Mouse (Mus musculus) lung, embryonic 15.5 days (tissue): ENCODE results near the gene Gpr179. TPM values are rescaled to one million over a fixed set of nuclear protein-coding genes. Genes with fewer than 3 reads are reported as not detected.
A peak's percentile ranks its signal among the peaks of the same experiment; 100 is the strongest.

Experiments used
- ATAC-seq: fragments of 200-750 bp; cut with Nextera tagmentation; 2 replicates; pipeline ENCODE4 v1.8.0; 2017; ENCODE audit warnings: moderate number of reproducible peaks, borderline replicate concordance; ENCODE audit not compliant: low FRiP score, low TSS enrichment; ENCODE audit errors: extremely low read depth
- H3K27ac ChIP-seq: fragments of 300-500 bp; sonication (generic); 2 replicates; pipeline ENCODE4 v1.5.1; 2015; ENCODE audit warnings: moderate library complexity, mild to moderate bottlenecking, inconsistent platforms
- H3K27me3 ChIP-seq: fragments of 300-500 bp; sonication (generic); 2 replicates; pipeline ENCODE4 v1.6.1; 2015; ENCODE audit warnings: inconsistent platforms
- H3K36me3 ChIP-seq: fragments of 300-500 bp; sonication (generic); 2 replicates; pipeline ENCODE4 v1.6.1; 2015; ENCODE audit warnings: inconsistent platforms
- H3K4me1 ChIP-seq: fragments of 300-500 bp; sonication (generic); 2 replicates; pipeline ENCODE4 v1.6.1; 2015; ENCODE audit warnings: inconsistent platforms
- H3K4me2 ChIP-seq: fragments of 300-500 bp; sonication (generic); 2 replicates; pipeline ENCODE4 v1.6.1; 2015; ENCODE audit warnings: inconsistent platforms, mild to moderate bottlenecking, moderate library complexity
- H3K4me3 ChIP-seq: fragments of 300-500 bp; sonication (generic); 2 replicates; pipeline ENCODE4 v1.5.1; 2015; ENCODE audit warnings: mild to moderate bottlenecking, inconsistent platforms
- H3K9ac ChIP-seq: fragments of 300-500 bp; sonication (generic); 2 replicates; pipeline ENCODE4 v1.6.1; 2015; ENCODE audit warnings: inconsistent platforms
- H3K9me3 ChIP-seq: fragments of 300-500 bp; sonication (generic); 2 replicates; pipeline ENCODE4 v1.6.1; 2016; ENCODE audit warnings: inconsistent platforms
- WGBS: fragments of 180-500 bp; shearing (Covaris S2); methylation state at CpG from one replicate; pipeline ENCODE4 v1.1.7; 2015; 5-methylcytosine and 5-hydroxymethylcytosine counted together
- polyA plus RNA-seq: library from polyadenylated mRNA; unstranded; fragments of >200 nt; fragmentation: Nextera tagmentation; extraction: Ambion mirVana; gene quantifications from 2 replicates; pipeline ENCODE4 v1.2.1, GENCODE M21; 2015

The Gpr179 gene
- 0.07 and 0.16 TPM in 2 replicates for polyA plus RNA-seq

DNA sequence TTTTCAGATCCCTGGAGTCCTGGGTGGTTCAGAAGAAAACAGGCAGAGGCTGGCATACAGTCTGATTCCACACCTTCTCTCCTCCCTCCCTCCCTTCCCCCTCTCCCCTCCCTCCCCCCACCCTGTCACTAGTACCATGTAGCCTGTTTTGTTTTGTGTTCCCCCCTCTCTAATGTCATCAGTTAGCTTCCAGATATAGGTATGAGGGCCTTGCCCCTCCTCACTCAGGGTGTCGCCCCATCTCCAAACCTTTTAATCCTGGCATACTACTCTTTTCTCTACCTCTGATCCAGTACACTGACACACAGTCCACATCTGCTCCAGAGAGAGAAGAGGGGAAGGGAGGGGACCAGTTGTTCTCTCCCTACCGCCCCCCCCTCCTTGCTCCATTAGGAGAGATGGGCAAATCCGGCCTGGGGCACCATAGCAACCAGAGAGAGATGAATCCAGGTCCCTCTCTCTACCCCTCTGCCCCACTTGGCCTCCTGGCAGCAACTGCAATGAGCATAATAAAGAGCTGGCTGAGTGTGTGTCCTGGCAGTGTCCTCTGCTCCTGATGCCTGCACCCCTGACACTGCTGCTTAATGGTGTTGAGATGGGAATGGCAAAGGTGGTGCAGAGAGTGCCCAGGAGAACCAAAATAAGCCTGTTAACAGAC, at the start of gene Gpr179:
TSS of gene Gpr179 (minus strand) at position 51 of the 658 bp plus-strand sequence.
- Histone ChIP-seq H3K4me1 (peaks cover 8% of the 10 kb centered on the region), H3K36me3 (no peaks in the 10 kb centered on the region), H3K9ac (no peak within 1 kb of the TSS), H3K4me2 (no peak within 1 kb of the TSS), H3K9me3 (no peaks in the 10 kb centered on the region), H3K27me3 (no peaks in the 10 kb centered on the region), H3K27ac (no peak within 1 kb of the TSS), H3K4me3 (no peak within 1 kb of the TSS)
- no peak for ATAC-seq
- WGBS = 75% methylated on average over 3 of the region's 3 CpGs

DNA sequence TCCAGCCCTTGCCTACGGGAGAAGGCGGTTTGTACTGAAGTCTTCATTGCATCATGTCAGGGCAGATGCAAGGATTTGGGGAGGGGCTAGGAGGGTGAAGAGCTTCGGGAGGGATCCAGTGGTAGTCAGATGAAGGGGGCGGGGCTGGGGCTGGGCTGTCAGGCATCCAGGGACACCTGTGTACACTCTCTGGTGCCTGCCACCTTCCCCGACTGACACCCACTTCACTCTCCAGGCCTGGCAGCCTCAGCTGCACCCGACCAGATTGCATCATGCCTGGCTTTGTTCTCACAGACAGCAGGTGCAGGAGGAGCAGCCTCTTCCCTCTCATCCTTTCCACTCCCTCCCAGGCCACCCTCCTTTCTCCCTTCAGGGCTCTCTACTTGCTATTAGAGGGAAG, 49.2 kb upstream of the Gpr179 start:
- Histone ChIP-seq H3K36me3 (no peaks in the 10 kb centered on the region; the same call in 1 of the 2 replicates), H3K27ac (no peak overlapping the region), H3K9ac (no peak overlapping the region), H3K4me3 (no peak overlapping the region), H3K9me3 (no peaks in the 10 kb centered on the region), H3K4me2 (no peak overlapping the region), H3K4me1 (peaks cover 29% of the 10 kb centered on the region), H3K27me3 (peaks cover 8% of the 10 kb centered on the region; the same call in 1 of the 2 replicates)
- ATAC-seq = no peak
- WGBS = 14% methylated on average over 6 of the region's 6 CpGs

DNA sequence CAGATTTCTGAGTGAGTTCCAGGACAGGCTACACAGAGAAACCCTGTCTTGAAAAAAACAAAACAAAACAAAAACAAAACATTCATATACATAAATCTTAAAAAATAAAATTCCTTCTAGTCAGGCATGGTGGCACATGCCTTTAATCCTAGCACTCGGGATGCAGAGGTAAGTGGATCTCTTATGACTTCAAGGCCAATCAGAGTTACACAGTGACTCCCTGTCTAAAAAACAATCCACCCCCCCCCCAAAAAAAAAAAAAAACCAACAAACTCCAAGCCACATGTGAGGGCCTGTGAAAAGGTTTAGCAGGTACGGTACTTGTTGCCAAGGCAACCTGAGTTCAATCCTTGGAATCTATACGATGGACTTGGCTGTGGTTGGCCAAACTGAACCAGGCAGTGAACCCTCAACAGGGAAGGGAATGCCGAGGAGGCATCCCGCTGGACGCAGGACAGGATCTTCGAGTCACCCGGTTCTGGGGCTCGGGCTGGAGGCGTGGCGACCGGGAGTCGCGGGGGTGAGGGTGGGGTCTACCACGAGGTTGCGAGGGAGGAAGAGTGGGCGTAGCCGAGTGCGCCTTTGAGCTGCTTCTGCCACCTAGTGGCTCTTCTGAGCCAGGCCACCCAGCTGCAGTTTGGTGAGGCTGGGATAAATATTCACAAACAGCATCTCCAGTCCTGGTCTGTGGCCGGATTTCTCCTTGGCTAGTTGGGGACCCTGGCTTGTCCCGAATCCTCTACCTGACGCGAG, 48.3 kb upstream of the Gpr179 start:
- peaks cover 3% of the 10 kb centered on the region for H3K36me3 ChIP-seq
- H3K9me3 ChIP-seq = no peaks in the 10 kb centered on the region
- peak; percentile 69 for ATAC-seq
- no peak overlapping the region for H3K9ac ChIP-seq
- H3K4me3 ChIP-seq = peak overlapping the region; percentile 32
- H3K27ac ChIP-seq = no peak overlapping the region
- peak overlapping the region; percentile 69 for H3K4me2 ChIP-seq
- 3% methylated on average over 23 of the region's 23 CpGs for WGBS
- H3K27me3 ChIP-seq = no peaks in the 10 kb centered on the region; the same call in 1 of the 2 replicates
- H3K4me1 ChIP-seq = peaks cover 19% of the 10 kb centered on the region

DNA sequence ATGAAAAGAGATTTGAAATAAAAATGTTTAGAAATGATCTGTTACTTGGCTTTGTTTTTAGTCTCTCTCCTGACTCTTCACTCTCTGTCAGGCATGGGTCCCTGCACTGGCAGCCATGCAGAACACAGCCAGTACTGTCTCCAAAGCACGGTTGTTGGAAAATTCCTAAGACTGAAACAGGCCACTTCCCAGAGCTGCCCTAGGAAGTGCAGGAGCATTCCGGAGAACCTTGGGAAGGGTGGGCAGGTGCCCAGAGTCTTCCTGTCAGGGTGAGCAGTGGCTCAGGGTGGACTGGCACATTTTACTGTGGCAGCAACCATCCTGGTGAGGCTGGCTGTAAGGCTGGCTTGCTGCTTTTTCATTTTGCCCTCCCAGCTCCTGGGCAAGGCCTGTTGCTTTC, 46.6 kb upstream of the Gpr179 start:
- no peaks in the 10 kb centered on the region for H3K27me3 ChIP-seq
- 0 out of 2 replicates have a peak overlapping the region, but pooled peaks have one; percentile 10 for H3K27ac ChIP-seq
- 79% methylated on average over 2 of the region's 2 CpGs for WGBS
- no peak overlapping the region for H3K4me3 ChIP-seq
- H3K4me1 ChIP-seq = peaks cover 9% of the 10 kb centered on the region
- H3K4me2 ChIP-seq = no peak overlapping the region
- no peaks in the 10 kb centered on the region for H3K9me3 ChIP-seq
- no peak overlapping the region for H3K9ac ChIP-seq
- ATAC-seq = no peak
- H3K36me3 ChIP-seq = peaks cover 10% of the 10 kb centered on the region

DNA sequence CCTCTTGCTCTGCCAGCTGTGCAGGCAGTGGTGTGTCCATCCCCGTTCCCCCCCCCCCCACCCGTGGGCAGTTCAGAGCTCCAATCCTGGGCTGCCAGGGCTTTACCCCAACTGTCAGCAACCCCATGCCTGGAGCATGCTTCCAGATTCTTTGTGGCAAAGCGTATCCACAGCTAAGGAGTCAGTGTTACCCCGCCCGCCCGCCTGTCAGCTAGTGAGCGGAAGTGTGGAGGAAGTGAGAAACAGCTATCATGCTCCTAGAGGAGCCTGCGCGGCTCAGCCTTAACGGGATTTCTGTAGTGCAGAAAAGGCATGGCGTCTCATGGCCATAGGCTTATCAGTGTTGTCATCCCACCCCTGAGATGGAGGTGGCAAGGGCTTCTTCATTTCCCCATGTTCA, 42.3 kb upstream of the Gpr179 start:
- no peaks in the 10 kb centered on the region for H3K27me3 ChIP-seq
- no peak overlapping the region for H3K27ac ChIP-seq
- H3K9me3 ChIP-seq = no peaks in the 10 kb centered on the region
- H3K4me3 ChIP-seq = no peak overlapping the region
- 70% methylated on average over 11 of the region's 11 CpGs for whole genome bisulfite sequencing
- no peak overlapping the region for H3K4me2 ChIP-seq
- no peak overlapping the region for H3K9ac ChIP-seq
- H3K4me1 ChIP-seq = peaks cover 19% of the 10 kb centered on the region; the same call in 1 of the 2 replicates
- peaks cover 38% of the 10 kb centered on the region for H3K36me3 ChIP-seq
- ATAC-seq = no peak

DNA sequence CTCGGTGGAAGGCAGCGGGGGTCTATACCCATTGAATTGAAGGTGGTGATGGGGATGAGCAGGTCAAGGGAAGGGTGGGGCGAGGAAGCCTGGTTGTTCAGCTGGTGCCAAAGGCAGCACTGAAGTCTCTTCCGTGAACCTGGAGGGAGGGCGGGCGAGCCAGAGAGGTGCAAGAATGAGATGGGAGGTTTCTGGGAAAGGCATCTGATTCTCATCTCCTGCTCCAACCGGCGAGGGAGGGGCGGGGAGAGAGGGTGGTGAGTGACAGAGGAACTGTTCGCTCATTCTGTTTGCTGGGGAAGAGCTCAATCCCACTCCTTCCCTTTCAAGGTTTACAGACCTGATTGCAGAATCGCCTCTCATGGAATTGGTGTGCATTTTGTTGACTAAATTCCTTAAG, 41.8 kb upstream of the Gpr179 start:
- Histone ChIP-seq H3K4me3 (no peak overlapping the region), H3K27me3 (no peaks in the 10 kb centered on the region), H3K4me1 (peaks cover 19% of the 10 kb centered on the region; the same call in 1 of the 2 replicates), H3K4me2 (no peak overlapping the region), H3K9ac (no peak overlapping the region), H3K36me3 (peaks cover 43% of the 10 kb centered on the region), H3K27ac (no peak overlapping the region), H3K9me3 (no peaks in the 10 kb centered on the region)
- no peak for ATAC-seq
- 61% methylated on average over 11 of the region's 11 CpGs for WGBS

DNA sequence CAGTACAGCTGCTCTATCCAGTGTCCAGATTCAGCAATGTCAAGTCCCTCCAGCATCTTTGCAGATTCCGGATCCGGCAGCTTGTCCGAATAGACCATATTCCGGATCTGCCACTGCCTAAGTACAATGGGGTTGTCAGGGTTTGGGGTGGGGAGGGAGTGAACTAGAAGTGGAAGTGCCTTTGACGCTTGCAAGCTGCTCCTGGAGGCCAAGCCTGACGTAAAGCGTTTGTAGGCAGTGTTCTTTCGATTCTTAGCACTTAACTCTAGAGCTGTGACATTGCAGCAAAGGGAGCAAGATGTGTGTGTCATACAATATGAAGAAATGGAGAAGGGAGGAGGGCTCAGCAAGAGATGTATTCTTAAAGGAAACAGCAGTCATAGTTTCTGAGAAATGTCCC, 37.2 kb upstream of the Gpr179 start:
- Histone ChIP-seq H3K4me1 (peaks cover 19% of the 10 kb centered on the region; the same call in 1 of the 2 replicates), H3K9ac (no peak overlapping the region), H3K9me3 (no peaks in the 10 kb centered on the region), H3K27me3 (no peaks in the 10 kb centered on the region), H3K36me3 (peaks cover 40% of the 10 kb centered on the region), H3K4me3 (no peak overlapping the region), H3K4me2 (no peak overlapping the region), H3K27ac (no peak overlapping the region)
- ATAC-seq = no peak
- WGBS = 73% methylated on average over 8 of the region's 8 CpGs

DNA sequence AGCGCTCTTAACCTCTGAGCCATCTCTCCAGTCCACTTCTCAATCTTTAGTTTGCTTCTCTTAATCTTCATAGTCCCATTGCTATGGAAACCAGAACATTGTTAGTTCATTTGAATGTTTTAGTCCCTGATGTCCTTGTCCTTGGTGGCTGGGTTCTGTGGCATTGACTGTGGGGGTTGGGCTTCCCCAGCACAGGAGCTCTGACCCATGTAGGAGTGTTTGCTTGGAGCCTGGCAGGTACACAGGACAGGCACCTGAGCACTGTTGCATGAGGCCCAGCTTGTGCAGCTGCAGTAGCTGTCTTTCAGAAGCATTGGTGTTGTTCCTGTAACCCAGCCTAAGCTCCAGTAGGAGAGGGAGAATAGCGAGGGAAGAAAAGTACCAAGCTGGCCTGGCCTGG, 35.9 kb upstream of the Gpr179 start:
- Histone ChIP-seq H3K4me1 (peaks cover 17% of the 10 kb centered on the region; the same call in 1 of the 2 replicates), H3K27me3 (no peaks in the 10 kb centered on the region), H3K27ac (no peak overlapping the region), H3K9ac (no peak overlapping the region), H3K4me3 (no peak overlapping the region), H3K4me2 (no peak overlapping the region), H3K9me3 (no peaks in the 10 kb centered on the region), H3K36me3 (peaks cover 44% of the 10 kb centered on the region)
- 86% methylated on average over 2 of the region's 2 CpGs for WGBS
- no peak for ATAC-seq

DNA sequence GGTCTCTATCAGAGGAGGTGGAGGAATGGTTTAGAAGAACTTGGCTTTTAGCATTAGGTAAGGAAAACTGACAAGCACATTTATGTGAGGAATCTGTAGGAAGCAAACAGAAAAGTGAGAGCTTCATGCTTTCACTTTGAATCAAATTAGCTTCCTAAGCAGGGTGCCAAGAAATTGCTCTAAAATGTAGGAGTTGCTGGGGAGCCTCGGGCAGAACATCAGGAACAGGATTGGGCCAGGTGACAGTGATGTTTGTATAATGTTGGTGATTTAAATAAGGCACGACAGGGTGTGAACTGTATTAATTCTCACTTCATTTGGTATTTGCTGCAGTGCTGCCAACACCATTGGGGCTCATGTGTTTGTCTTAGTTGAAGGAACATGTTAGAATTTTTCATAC, 31.9 kb upstream of the Gpr179 start:
- Histone ChIP-seq H3K4me2 (no peak overlapping the region), H3K4me1 (no peaks in the 10 kb centered on the region), H3K4me3 (no peak overlapping the region), H3K36me3 (peaks cover 28% of the 10 kb centered on the region), H3K27ac (no peak overlapping the region), H3K9ac (no peak overlapping the region), H3K9me3 (no peaks in the 10 kb centered on the region), H3K27me3 (no peaks in the 10 kb centered on the region)
- 33% methylated on average over 2 of the region's 2 CpGs for WGBS
- no peak for ATAC-seq

DNA sequence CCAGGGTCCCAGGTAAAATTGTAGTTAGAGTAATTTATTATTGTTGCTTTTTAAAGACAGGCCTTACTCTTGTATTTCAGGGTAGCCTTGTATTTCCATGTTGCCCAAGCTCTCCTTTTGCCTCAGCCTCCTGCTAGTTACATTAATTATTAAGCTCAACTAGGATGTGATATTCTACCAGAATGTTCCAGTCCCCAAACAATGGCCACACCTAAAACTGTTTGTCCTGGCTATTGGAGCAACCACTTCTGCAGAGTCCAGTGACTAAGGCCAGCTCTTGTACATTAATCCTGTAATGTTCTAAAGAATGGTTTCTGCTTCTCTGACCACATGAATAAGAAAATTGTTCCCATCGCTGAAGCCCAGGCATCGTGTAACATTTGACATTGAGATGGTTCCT, 31.1 kb upstream of the Gpr179 start:
- Histone ChIP-seq H3K36me3 (peaks cover 35% of the 10 kb centered on the region), H3K27ac (no peak overlapping the region), H3K9ac (no peak overlapping the region), H3K4me1 (no peaks in the 10 kb centered on the region), H3K27me3 (no peaks in the 10 kb centered on the region), H3K4me3 (no peak overlapping the region), H3K9me3 (no peaks in the 10 kb centered on the region), H3K4me2 (no peak overlapping the region)
- 92% methylated on average over 2 of the region's 2 CpGs for WGBS
- ATAC-seq = no peak

DNA sequence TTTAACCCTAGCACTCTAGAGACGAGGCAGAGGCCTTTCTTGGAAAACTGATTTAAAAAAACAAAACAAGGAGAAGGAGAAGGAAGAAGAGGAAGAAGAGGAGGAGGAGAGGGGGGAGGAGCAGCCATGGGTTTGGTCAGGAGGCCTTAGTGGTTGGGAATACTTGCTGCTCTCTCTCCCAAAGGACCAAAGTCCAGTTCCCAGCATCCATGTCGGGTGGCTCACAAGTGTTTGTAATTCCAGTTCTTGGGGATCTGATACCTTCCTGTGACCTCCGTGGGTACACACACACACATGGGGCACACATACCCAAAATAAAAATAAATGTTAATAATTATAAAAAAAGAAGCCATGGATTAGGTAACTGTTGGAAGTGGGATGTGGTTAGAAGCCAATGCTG, 28.2 kb upstream of the Gpr179 start:
- H3K4me2 ChIP-seq = no peak overlapping the region
- no peak overlapping the region for H3K4me3 ChIP-seq
- H3K9ac ChIP-seq = no peak overlapping the region
- ATAC-seq = no peak
- H3K4me1 ChIP-seq = no peaks in the 10 kb centered on the region
- no peak overlapping the region for H3K27ac ChIP-seq
- H3K27me3 ChIP-seq = no peaks in the 10 kb centered on the region
- 73% methylated on average over 3 of the region's 3 CpGs for WGBS
- peaks cover 53% of the 10 kb centered on the region for H3K36me3 ChIP-seq
- no peaks in the 10 kb centered on the region for H3K9me3 ChIP-seq

DNA sequence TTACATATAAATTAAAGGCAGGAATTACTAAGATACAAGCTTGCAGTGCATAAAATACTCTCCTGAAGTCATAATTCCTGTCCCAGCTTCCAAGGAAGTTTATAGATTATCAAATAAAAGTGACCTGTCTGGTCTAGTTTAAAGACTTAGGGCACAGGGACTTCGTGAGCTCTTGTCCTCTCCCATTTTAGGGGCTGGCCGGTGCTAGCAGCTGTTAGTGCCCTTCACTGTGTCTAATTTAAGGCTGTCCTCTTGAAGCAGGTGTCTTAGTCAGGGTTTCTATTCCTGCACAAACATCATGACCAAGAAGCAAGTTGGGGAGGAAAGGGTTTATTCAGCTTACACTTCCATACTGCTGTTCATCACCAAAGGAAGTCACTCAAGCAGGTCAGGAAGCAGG, 21.5 kb upstream of the Gpr179 start:
- H3K27ac ChIP-seq = no peak overlapping the region
- peaks cover 15% of the 10 kb centered on the region for H3K4me1 ChIP-seq
- no peaks in the 10 kb centered on the region for H3K9me3 ChIP-seq
- no peak overlapping the region for H3K4me2 ChIP-seq
- no peaks in the 10 kb centered on the region for H3K27me3 ChIP-seq
- WGBS = 88% methylated on average over 2 of the region's 2 CpGs
- peaks cover 38% of the 10 kb centered on the region for H3K36me3 ChIP-seq
- no peak overlapping the region for H3K9ac ChIP-seq
- no peak overlapping the region for H3K4me3 ChIP-seq
- no peak for ATAC-seq
